Mouse (Mus musculus) liver, embryonic 14.5 days (tissue): ENCODE measurements at regions not wholly inside any gene's neighbourhood (a gene's known extent, or its start where the extent isn't known, plus 50 kb on each side); places are given as distances from the start of the nearest gene placed in this dataset.

Source experiments
- ATAC-seq: fragments of 200-750 bp; cut with Nextera tagmentation; 2 replicates; pipeline ENCODE4 v1.8.0; 2017; ENCODE audit warnings: moderate number of reproducible peaks, mild to moderate bottlenecking, moderate library complexity; ENCODE audit not compliant: insufficient read depth
- DNase-seq, 3 experiments: peaks; one replicate each; pipeline ENCODE4 v3.0.0-alpha.2; 2012 to 2013; ENCODE audit warnings: low read depth in 3 of 3, low spot score in 3 of 3
- H3K27ac ChIP-seq: fragments of 300-500 bp; sonication (generic); 2 replicates; pipeline ENCODE4 v1.5.1; 2014; ENCODE audit warnings: moderate library complexity, mild to moderate bottlenecking, control low read depth, inconsistent platforms
- H3K27me3 ChIP-seq: fragments of 300-500 bp; sonication (generic); 2 replicates; pipeline ENCODE4 v1.6.1; 2014; ENCODE audit warnings: mild to moderate bottlenecking, low read length, moderate library complexity; ENCODE audit not compliant: control insufficient read depth, insufficient read depth
- H3K36me3 ChIP-seq: fragments of 300-500 bp; sonication (generic); replicated peaks from 2 replicates; pipeline ENCODE4 v1.6.1; 2014; ENCODE audit warnings: low read depth; ENCODE audit not compliant: control insufficient read depth, insufficient read depth
- H3K4me1 ChIP-seq, 2 experiments: fragments of 200-500 bp in 1 of 2; fragments of 300-500 bp in 1 of 2; sonication (generic) in 1 of 2; replicated peaks; 2 replicates each; pipeline ENCODE4 v1.6.1; 2012 to 2014; ENCODE audit warnings: antibody characterized with exemption in 1 of 2, inconsistent platforms in 1 of 2, low read length in 1 of 2; ENCODE audit not compliant: control insufficient read depth in 2 of 2, insufficient read depth in 2 of 2
- H3K4me2 ChIP-seq: fragments of 300-500 bp; sonication (generic); 2 replicates; pipeline ENCODE4 v1.6.1; 2014; ENCODE audit warnings: low read depth, mild to moderate bottlenecking, control low read depth, moderate library complexity
- H3K4me3 ChIP-seq, 2 experiments: fragments of 200-500 bp in 1 of 2; fragments of 300-500 bp in 1 of 2; sonication (generic) in 1 of 2; 2 replicates each; pipeline ENCODE4 v1.5.1; 2012 to 2014; ENCODE audit warnings: low read depth in 2 of 2, low read length in 2 of 2, mild to moderate bottlenecking in 2 of 2, control low read depth in 1 of 2, inconsistent platforms in 1 of 2, moderate library complexity in 1 of 2; ENCODE audit not compliant: insufficient read depth in 1 of 2
- H3K9ac ChIP-seq: fragments of 300-500 bp; sonication (generic); replicated peaks from 2 replicates; pipeline ENCODE4 v1.6.1; 2014; ENCODE audit warnings: mild to moderate bottlenecking, control low read depth, moderate library complexity
- H3K9me3 ChIP-seq: fragments of 300-500 bp; sonication (generic); 2 replicates; pipeline ENCODE4 v1.6.1; 2016; ENCODE audit warnings: low read length, mixed read lengths; ENCODE audit not compliant: control insufficient read depth
- CTCF ChIP-seq: IDR thresholded peaks from 2 replicates; pipeline ENCODE4 v1.5.1; 2016; ENCODE audit warnings: antibody characterized with exemption, low read depth, control low read depth
- EP300 ChIP-seq: IDR thresholded peaks from 2 replicates; pipeline ENCODE4 v1.6.1; 2016; ENCODE audit warnings: antibody characterized with exemption, low read depth
- WGBS: fragments of 180-500 bp; shearing (Covaris S2); extraction: QIAGEN DNeasy Blood & Tissue Kit; methylation state at CpG from one replicate; pipeline ENCODE4 v1.1.7; 2014; ENCODE audit not compliant: insufficient replicate concordance; 5-methylcytosine and 5-hydroxymethylcytosine counted together

GRCm38 (mm10) chr6:100143586-100144301 is 143.5 kb downstream of the Rybp start:
- peak overlapping the region; percentile 16 for H3K4me2 ChIP-seq
- H3K27me3 ChIP-seq, result no peaks in the 10 kb centered on the region
- H3K9ac ChIP-seq, result no peak overlapping the region
- DNase-seq, result no peak
- no peak for TF ChIP-seq EP300
- no peak for TF ChIP-seq CTCF
- H3K36me3 ChIP-seq, result no peaks in the 10 kb centered on the region
- 18% methylated on average over 16 of the region's 16 CpGs for WGBS
- no peak overlapping the region for H3K4me3 ChIP-seq
- H3K27ac ChIP-seq, result no peak overlapping the region
- peaks cover 3 to 22% of the 10 kb centered on the region in 2 experiments; a peak in 3 of 4 replicates for H3K4me1 ChIP-seq
- no peaks in the 10 kb centered on the region for H3K9me3 ChIP-seq
- ATAC-seq, result no peak

GRCm38 (mm10) chr6:100141225-100141624 is 146.1 kb downstream of the Rybp start:
- Histone ChIP-seq H3K4me3 (no peak overlapping the region), H3K4me2 (no peak overlapping the region), H3K36me3 (no peaks in the 10 kb centered on the region), H3K9me3 (no peaks in the 10 kb centered on the region), H3K4me1 (peaks cover 3 to 22% of the 10 kb centered on the region in 2 experiments; a peak in 3 of 4 replicates), H3K9ac (no peak overlapping the region), H3K27me3 (no peaks in the 10 kb centered on the region), H3K27ac (no peak overlapping the region)
- TF ChIP-seq CTCF (no peak), EP300 (peak; percentile 45; the same call in 1 of the 2 replicates)
- peak; percentile 52; the same call in 1 of the 2 replicates for ATAC-seq
- DNase-seq, result no peak
- WGBS, result 13% methylated on average over 5 of the region's 5 CpGs

- Histone ChIP-seq H3K9me3 (no peaks in the 10 kb centered on the region), H3K36me3 (no peaks in the 10 kb centered on the region), H3K27me3 (no peaks in the 10 kb centered on the region), H3K27ac (no peak overlapping the region), H3K4me2 (no peak overlapping the region), H3K4me1 (peaks cover 3 to 22% of the 10 kb centered on the region in 2 experiments; a peak in 3 of 4 replicates), H3K9ac (no peak overlapping the region), H3K4me3 (no peak overlapping the region)
- no peak for DNase-seq
- 45% methylated on average over 6 of the region's 6 CpGs for WGBS
- TF ChIP-seq EP300 (no peak), CTCF (no peak)
- ATAC-seq, result no peak
These were observed 146.6 kb downstream of the Rybp start for GRCm38 (mm10) chr6:100140581-100141114.

GRCm38 (mm10) chr6:100139809-100140208 is 147.5 kb downstream of the Rybp start:
- no peak for TF ChIP-seq CTCF
- TF ChIP-seq EP300, result no peak

GRCm38 (mm10) chr6:100138659-100139058 is 148.6 kb downstream of the Rybp start:
- no peak overlapping the region for H3K4me2 ChIP-seq
- H3K27ac ChIP-seq, result no peak overlapping the region
- no peaks in the 10 kb centered on the region for H3K9me3 ChIP-seq
- no peak overlapping the region for H3K4me3 ChIP-seq
- TF ChIP-seq CTCF (no peak), EP300 (no peak)
- DNase-seq, result no peak
- 48% methylated on average over 2 of the region's 2 CpGs for WGBS
- no peak overlapping the region for H3K9ac ChIP-seq
- H3K27me3 ChIP-seq, result no peaks in the 10 kb centered on the region
- H3K4me1 ChIP-seq, result peaks cover 0 to 11% of the 10 kb centered on the region in 2 experiments; a peak in 3 of 4 replicates
- ATAC-seq, result no peak
- no peaks in the 10 kb centered on the region for H3K36me3 ChIP-seq

More at GRCm38 (mm10) chr6:100139809-100140208, 147.5 kb downstream of the Rybp start:
- no peak for ATAC-seq
- Histone ChIP-seq H3K4me1 (peaks cover 3 to 16% of the 10 kb centered on the region in 2 experiments; a peak in 3 of 4 replicates), H3K4me2 (no peak overlapping the region), H3K4me3 (no peak overlapping the region), H3K27ac (no peak overlapping the region), H3K36me3 (no peaks in the 10 kb centered on the region), H3K9ac (no peak overlapping the region), H3K9me3 (no peaks in the 10 kb centered on the region), H3K27me3 (no peaks in the 10 kb centered on the region)
- no peak for DNase-seq
- 47% methylated on average over 6 of the region's 6 CpGs for WGBS
